Mouse (Mus musculus): ENCODE measurements around the gene Fgd5. TPM values are rescaled to one million over a fixed set of nuclear protein-coding genes. Genes with fewer than 3 reads are reported as not detected.
A peak's percentile ranks its signal among the peaks of the same experiment; 100 is the strongest.

The Fgd5 gene
- total RNA-seq, 2 experiments from 2014 or later: 6.8 to 7.8 TPM

GRCm38 (mm10) chr6:92100679-92101360 is 122.1 kb downstream of the Fgd5 start:
- no peak for DNase-seq (ENCODE audit: extremely low spot score in 1 of 2, low spot score in 2 of 2)
- intact Hi-C loops (cut with DNase I): no loop called here

- peak in 1 of 2 experiments; percentile 16 for DNase-seq (ENCODE audit: extremely low spot score in 1 of 2, low spot score in 2 of 2)
- intact Hi-C loops (cut with DNase I): no loop called here
Observed at GRCm38 (mm10) chr6:92124547-92124946, 145.9 kb downstream of the Fgd5 start.

Other genes with a start within 250 kb of the Fgd5 start
- 10 to 100 TPM; 19.2 to 19.7 TPM for gene Grip2, start 151.6 kb upstream of the Fgd5 start, total RNA-seq (2021)
- 10 to 100 TPM; 20.3 to 21.0 TPM for gene Ccdc174, start 100.8 kb upstream of the Fgd5 start, total RNA-seq (2021)
- 1 to 10 TPM; 1.9 to 2.2 TPM for gene 4930590J08Rik, start 76.1 kb upstream of the Fgd5 start, total RNA-seq (2021)
- 10 to 100 TPM; 91.6 to 92.3 TPM for gene Nr2c2, start 112.5 kb downstream of the Fgd5 start, total RNA-seq (2021)
- 10 to 100 TPM; 49.9 to 53.2 TPM for gene Mrps25, start 205.2 kb downstream of the Fgd5 start, total RNA-seq (2021)
- 10 to 100 TPM; 33.7 to 36.0 TPM for gene Rbsn, start 236.0 kb downstream of the Fgd5 start, total RNA-seq (2021)